Mouse (Mus musculus) megakaryocyte, adult 5-6 weeks (primary cell): Measurements from ENCODE around the gene Zfp706. TPM values are rescaled to one million over a fixed set of nuclear protein-coding genes. Genes with fewer than 3 reads are reported as not detected.

Source experiments
- ATAC-seq: 2 replicates; pipeline ENCODE4 v1.8.0; 2016; ENCODE audit warnings: mild to moderate bottlenecking, inconsistent platforms; ENCODE audit not compliant: poor library complexity, severe bottlenecking
- total RNA-seq, 2 experiments: library from RNA; stranded (forward) in 1 of 2; stranded (reverse) in 1 of 2; fragments of 153-499, 151-499 nt in 1 of 2; fragments of 221-1000, 200-1000 nt in 1 of 2; gene quantifications; 2 replicates each; pipeline versions ENCODE4 v1.2.3 to v1.2.4; 2015 to 2017

The Zfp706 gene
- total RNA-seq (2015) (291 and 313 TPM in 2 replicates), total RNA-seq (2017) (41.3 and 67.5 TPM in 2 replicates)

DNA sequence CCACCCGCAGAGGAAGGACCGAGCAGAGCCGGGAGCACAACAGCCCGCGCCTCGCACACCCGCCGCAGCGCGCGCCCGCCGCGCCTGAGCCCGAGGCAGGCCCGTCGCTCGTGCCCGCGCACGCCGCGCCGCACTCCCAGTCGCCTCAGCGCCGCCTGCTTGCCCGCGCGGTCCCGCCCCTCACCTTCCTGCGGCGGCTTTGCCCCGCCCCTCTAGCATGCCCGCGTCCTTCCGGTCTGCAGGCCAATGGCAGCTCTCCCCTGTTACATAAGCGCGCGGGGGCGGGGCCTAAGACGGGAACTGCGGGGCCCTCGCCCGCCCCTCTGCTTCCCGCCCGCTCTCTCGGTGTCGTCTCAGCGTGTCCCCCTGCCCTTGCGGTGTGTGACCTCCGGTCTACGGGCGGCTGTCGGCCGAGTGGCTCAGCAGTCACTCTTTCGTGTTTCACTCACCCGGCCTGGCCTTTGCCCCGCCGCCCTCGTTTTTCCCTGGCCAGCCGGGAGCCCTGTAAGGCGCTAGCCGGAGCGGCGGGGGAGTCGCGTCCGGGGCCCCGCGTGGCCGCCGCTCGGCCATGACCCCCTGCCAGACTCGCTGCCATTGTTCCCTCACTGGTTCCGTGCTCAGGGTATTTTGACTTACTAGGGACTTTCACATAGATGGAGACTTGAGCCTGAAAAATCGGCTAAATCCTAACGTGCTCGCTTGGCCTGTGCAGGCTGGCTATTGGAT, at the start of gene Zfp706:
Gene Zfp706, minus strand, starts transcription at position 541 of the 726 bp plus-strand sequence.
- ATAC-seq = peak; percentile 96

DNA sequence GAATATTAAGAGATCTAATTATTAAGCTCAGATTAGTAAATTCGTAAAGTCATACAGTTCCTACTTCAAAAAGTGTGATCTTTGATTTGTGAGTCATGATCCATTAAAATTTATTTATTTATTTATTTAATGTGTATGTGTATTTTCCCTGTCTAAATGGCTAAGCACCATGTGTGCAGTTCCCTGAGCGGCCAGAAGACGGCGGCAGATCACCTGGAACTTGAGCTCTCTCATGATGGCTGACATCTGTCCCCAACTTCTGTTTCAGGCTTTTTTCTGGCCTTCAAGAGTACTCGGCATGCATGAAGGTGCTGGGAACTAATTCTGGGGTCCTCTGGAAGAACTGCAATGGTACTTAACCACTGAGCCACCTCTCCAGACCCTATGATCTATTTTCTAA, 47.0 kb upstream of the Zfp706 start:
- ATAC-seq = no peak

DNA sequence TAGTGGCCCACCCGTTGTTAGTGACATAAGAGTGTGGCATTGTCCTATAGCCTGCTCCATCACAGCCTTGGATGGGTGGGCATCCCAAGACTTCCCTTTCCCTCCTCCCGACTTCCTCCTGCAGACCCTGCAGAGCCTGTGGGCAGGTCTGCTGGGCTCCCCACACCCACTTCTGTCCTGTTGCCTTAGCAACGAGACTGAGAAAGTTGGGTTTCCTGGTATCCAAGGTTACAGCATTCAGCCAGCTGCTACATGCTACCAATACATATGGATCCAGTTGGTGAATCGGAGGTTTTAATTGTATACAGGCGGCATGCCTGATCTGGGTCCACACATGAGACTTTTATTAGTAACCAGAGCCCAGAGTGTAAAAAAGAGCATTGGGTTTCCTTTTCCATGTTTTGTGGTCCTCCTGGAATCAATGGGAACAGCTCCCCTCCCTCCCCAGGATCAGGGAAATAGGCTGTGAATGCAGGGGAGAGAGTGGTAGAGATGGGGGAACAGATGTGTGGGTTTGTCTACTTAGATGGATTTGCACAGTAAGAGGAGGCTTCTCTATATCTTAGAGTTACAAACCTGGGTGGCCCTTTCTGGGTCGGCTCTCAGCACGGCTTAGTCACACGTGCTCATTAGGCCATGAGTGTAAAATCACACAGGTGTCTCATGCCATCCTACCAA, 45.7 kb upstream of the Zfp706 start:
- ATAC-seq = no peak

- ATAC-seq = no peak
Measured at GRCm38 (mm10) chr15:37047403-37047802, 39.8 kb upstream of the Zfp706 start.

GRCm38 (mm10) chr15:37046586-37046985, 39.0 kb upstream of the Zfp706 start:
- ATAC-seq = no peak

GRCm38 (mm10) chr15:37046131-37046530, 38.6 kb upstream of the Zfp706 start:
- no peak for ATAC-seq

GRCm38 (mm10) chr15:37045456-37045855, 37.9 kb upstream of the Zfp706 start:
- no peak for ATAC-seq

DNA sequence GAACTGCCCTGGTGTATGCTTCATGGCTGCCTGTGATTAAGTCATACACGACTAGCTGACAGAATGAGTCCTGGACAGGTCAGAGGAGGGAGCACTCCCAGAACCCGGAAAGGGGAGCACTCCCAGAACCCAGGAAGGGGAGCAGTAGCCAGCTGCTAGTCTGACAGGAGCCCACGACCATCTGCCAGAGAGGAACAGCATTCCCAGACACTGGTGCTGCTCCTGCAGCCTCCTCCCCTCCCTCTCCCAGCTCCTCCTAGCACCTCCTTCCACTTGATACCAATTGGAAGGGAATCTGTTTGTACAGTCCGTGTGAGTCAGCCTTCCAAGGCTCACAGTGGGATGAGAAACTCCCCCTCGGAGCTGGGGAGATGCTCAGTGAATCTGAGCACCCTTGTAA, 35.0 kb upstream of the Zfp706 start:
- ATAC-seq = no peak

GRCm38 (mm10) chr15:37041214-37041613, 33.6 kb upstream of the Zfp706 start:
- no peak for ATAC-seq

- no peak for ATAC-seq
Measured at GRCm38 (mm10) chr15:37038666-37039065, 31.1 kb upstream of the Zfp706 start.

GRCm38 (mm10) chr15:37037704-37038103, 30.1 kb upstream of the Zfp706 start:
- no peak for ATAC-seq

DNA sequence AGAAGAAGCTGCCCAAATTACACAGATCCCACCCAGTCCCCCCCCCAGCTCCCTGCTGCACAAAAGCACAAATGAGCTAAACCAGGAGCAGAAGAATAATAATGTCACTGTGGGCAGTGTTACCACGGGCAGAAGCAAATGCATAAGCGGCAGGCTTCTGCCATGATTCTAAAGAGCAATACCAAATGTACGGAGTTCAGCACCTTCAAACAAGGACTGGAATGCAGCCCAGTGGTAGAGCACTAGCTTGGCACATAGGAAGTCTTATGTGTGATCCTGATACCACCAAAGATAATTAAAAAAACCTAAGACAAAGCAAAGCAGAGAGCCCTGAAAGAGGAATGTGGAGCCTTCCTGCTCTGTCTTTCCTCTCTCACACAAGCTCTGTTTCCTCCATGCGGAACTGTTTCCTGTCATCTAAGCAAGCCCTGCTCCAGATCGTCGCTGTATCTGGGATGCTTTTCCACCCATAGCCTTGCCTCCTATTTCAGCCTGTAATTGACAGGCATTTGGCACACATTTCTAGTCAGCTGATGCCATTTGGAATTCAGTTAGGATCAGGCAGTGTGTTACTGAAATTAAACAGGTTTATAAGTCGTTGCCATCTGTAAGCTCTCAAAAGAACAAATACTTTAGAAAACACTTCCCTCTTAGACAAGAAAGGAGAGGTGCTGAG, 29.0 kb upstream of the Zfp706 start:
- ATAC-seq = no peak

GRCm38 (mm10) chr15:37034155-37034554, 26.6 kb upstream of the Zfp706 start:
- no peak for ATAC-seq

GRCm38 (mm10) chr15:37033431-37033830, 25.9 kb upstream of the Zfp706 start:
- ATAC-seq = no peak

DNA sequence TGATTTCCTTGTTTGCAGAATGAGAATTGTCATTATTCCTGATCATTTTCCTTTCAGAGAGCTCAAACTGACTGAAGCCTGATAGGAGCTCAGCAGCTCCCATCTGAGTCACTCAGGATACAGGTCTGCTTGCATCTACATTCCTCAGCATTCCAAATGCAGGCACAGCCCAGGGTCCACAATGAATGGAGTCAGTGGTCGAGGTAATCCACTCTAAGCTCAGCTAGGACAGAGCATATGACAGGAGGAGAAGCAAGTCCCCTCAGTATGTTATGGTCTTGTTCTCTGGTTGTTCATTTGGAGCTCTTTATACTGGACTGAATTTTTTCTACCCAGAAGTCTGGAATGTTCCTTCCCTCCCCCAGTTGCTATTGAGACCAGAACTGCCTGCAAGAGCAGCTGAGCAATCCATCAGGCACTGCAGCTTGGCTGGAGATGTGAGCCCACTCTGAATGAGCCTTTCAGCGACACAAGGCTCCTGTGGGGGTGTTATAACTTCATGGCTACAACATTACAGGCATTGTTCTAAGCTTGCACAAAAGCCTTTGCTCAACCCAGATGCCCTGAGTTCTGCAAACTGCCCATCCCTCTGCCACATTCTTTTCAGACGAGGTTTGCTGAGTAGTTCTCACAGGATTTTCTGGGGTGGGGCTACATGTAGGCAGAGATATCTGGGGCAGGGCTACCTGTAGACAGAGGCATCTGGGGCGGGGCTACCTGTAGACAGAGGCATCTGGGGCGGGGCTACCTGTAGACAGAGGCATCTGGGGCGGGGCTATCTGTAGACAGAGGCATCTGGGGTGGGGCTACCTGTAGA, 24.0 kb upstream of the Zfp706 start:
- ATAC-seq = no peak

DNA sequence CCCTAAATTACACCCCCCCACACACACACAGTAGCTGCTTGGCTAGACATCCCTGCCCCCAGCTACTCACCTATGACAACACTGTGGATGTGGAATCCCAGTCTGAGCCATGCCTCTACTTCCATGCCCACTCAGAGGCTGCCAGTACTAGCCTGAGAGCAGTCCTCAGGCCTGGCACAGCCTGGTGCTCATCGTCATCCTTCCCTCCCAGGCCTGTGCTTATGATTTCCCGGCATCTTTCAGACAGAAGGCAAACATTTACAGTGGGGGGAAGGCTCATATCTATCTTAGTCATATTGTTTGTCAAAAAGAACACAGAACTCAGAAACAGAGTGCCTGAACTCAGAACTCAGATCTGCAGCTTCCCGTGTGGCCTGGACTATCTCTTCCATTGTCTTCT, 23.4 kb upstream of the Zfp706 start:
- no peak for ATAC-seq

- ATAC-seq = no peak
Measured at GRCm38 (mm10) chr15:37027956-37028355, 20.4 kb upstream of the Zfp706 start.

GRCm38 (mm10) chr15:37026458-37026857, 18.9 kb upstream of the Zfp706 start:
- no peak for ATAC-seq

DNA sequence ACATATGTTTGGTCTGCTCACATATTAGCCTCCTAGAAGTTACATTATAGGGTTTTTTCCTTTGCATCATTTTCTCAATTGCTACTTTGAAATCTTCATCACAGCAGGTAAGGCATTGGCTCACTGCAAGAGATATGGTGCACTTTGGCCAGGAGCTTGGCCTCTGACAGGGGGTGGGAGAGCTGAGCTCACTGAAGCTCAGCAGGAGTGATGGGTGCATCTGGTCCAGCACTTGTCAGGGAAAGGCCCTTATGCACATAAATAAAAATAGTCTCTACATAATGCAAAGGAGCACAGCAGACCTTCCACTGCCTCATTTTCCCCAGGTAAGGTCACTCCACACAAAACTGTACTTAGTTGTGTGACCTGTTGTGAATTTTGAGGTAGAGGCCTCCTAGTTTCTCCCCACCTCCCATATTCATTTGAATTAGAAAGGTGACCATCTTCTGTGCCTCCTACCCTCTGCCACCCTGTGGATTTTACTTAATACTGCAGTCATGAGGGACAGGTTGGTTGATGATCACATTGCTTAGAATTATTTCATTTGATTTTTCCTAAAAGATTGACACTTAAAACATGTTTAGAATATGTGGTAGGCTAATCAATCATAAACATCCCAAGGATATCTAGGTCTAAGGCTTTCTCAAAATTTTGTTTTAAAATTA, 13.1 kb upstream of the Zfp706 start:
- no peak for ATAC-seq

GRCm38 (mm10) chr15:37019434-37019833, 11.9 kb upstream of the Zfp706 start:
- ATAC-seq = no peak
